Mouse (Mus musculus) subcutaneous adipose tissue, adult 2 months (tissue): ENCODE results near the gene Tube1. TPM values are rescaled to one million over a fixed set of nuclear protein-coding genes. Genes with fewer than 3 reads are reported as not detected.

ENCODE experiments used
- polyA plus RNA-seq: library from polyadenylated mRNA; depleted of rRNA; stranded (reverse); fragments of >200 nt; gene quantifications from 2 replicates; pipeline ENCODE4 v1.2.3, GENCODE M21; 2012; ENCODE audit warnings: low replicate concordance; rRNA removed

Gene Tube1
- polyA plus RNA-seq: 0.93 and 4.1 TPM in 2 replicates

DNA sequence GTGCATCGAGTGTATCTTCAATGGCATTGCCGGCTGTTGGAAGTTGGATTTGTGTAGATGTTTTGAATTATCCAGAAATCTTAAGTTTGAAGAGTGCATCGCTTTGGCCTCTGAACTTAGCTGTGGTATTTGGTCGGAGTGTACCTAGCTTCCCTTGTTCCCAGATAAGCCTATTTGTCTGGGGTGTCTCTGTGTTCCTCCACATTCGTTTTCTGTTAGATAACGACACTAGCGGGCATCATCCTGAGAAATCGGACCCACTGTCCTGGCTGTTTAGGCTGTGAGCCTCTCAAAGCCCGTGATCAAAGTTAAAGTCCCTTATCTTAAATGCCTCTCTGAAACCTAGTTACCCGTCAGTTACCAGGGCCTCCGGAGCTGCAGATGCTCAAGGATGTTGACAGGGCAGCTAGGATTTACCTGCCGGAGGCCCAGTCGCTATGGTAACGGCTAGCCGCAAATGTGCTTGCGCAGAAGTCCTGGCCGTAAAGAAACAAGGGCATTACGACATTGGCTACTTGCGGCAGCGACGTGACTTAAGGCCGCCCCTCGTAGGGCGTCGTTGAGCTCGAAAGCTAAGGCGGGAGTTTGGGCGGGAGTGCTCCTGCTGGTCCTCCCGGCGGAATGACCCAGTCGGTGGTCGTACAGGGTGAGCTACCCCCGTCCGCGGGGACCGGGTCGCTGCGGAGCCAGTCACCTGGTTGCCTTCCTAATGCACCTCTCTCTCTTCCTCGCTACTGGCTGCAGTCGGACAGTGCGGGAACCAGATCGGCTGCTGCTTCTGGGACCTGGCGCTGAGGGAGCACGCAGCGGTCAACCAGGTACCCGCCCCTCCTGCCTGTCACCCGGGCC is at the start of gene Tube1, which contains the start of gene Fam229b:
Gene Tube1, plus strand, starts transcription at position 515 of the 849 bp plus-strand sequence.
Gene Fam229b, minus strand, starts transcription at position 453 of the 849 bp plus-strand sequence.

GRCm38 (mm10) chr10:39163694-39164093 is 29.9 kb downstream of the Tube1 start, which contains the start of gene Ccn6:
TSS of gene Ccn6 (minus strand) at chr10:39163794.

Other genes starting within 250 kb of the Tube1 start
- gene Lama4, start 168.5 kb upstream of the Tube1 start, polyA plus RNA-seq: 87.8 and 115 TPM in 2 replicates
- 4.0 and 5.5 TPM in 2 replicates for gene Fam229b, start 62 bp upstream of the Tube1 start, polyA plus RNA-seq
- 0.10 and 0.24 TPM in 2 replicates for gene Ccn6, start 29.8 kb downstream of the Tube1 start, polyA plus RNA-seq
- 30.2 and 63.8 TPM in 2 replicates for gene Fyn, start 234.9 kb downstream of the Tube1 start, polyA plus RNA-seq